Mouse (Mus musculus): ENCODE results near the gene Zic1. TPM values are rescaled to one million over a fixed set of nuclear protein-coding genes. Genes with fewer than 3 reads are reported as not detected.
A peak's percentile ranks its signal among the peaks of the same experiment; 100 is the strongest.

The Zic1 gene
- polyA plus RNA-seq, 1 experiment from 2014 or later = not detected

- H3K36me3 ChIP-seq (ENCODE audit: control insufficient read depth, insufficient read depth, low read length) = no peaks in the 10 kb centered on the region
- no peak overlapping the region for H3K4me3 ChIP-seq (ENCODE audit: low read length)
- no peak for ATAC-seq (ENCODE audit: low read depth)
- H3K9ac ChIP-seq (ENCODE audit: low read length) = no peak overlapping the region
- peaks cover 8% of the 10 kb centered on the region; the same call in 1 of the 2 replicates for H3K4me1 ChIP-seq (replicated peaks; ENCODE audit: control insufficient read depth, insufficient read depth, low read length)
- 3% methylated on average over 8 of the region's 8 CpGs for WGBS
- no peaks in the 10 kb centered on the region for H3K9me3 ChIP-seq (ENCODE audit: control insufficient read depth, low read length)
- H3K27ac ChIP-seq (ENCODE audit: low read length) = no peak overlapping the region
- no peak overlapping the region for H3K4me2 ChIP-seq (ENCODE audit: low read depth, low read length)
- peaks cover 95% of the 10 kb centered on the region for H3K27me3 ChIP-seq (ENCODE audit: control insufficient read depth, insufficient read depth, low read depth, low read length)
Measured at GRCm38 (mm10) chr9:91385561-91386430, 20.2 kb upstream of the Zic1 start.

DNA sequence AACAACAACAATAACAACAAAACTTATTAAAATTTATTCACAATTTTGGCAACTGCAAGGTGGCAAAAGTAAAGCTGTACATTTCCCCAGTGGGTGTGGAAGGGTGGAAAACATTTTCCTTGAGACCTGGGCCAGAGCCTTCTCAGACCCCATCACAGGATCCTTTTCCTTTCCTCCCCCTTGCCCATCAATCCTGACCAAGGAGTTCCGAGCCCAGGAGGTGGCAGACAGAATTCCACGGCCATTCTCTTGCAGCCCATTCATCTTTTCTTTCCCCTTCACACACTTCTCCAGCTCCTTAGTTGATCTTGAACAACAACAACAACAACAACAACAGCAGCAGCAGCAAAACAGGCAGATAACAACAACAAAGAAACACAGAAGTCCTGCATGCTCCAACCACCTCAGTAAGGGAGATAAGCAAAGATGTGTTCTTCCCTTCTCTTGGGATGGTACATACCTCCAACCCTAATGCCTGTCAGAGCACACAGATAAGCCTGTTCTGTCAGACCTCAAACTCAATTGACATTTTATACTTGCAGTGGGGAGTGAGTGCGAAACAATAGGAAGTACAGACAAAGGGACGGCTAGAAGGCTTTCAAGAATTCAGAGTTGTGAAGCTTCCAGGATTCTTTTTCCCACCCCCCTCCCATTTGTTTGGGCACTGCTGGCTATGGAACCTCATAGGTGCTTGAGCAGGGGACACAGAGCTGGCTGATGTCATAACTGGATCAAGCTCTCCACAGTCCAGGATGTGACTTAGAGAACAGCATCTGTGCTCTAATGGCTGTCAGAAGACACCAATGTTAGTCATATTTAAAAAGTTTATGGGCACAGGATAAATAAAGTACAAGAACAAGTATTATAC is 19.3 kb upstream of the Zic1 start:
- Histone ChIP-seq H3K4me2 (ENCODE audit: low read depth, low read length) (no peak overlapping the region), H3K27me3 (ENCODE audit: control insufficient read depth, insufficient read depth, low read depth, low read length) (peaks cover 94% of the 10 kb centered on the region), H3K9me3 (ENCODE audit: control insufficient read depth, low read length) (no peaks in the 10 kb centered on the region), H3K4me1 (replicated peaks; ENCODE audit: control insufficient read depth, insufficient read depth, low read length) (peaks cover 8% of the 10 kb centered on the region; the same call in 1 of the 2 replicates), H3K36me3 (ENCODE audit: control insufficient read depth, insufficient read depth, low read length) (no peaks in the 10 kb centered on the region), H3K27ac (ENCODE audit: low read length) (no peak overlapping the region), H3K4me3 (ENCODE audit: low read length) (no peak overlapping the region), H3K9ac (ENCODE audit: low read length) (no peak overlapping the region)
- no peak for ATAC-seq (ENCODE audit: low read depth)
- WGBS = 8% methylated on average over 4 of the region's 4 CpGs

GRCm38 (mm10) chr9:91384136-91384500 is 18.5 kb upstream of the Zic1 start:
- no peak for ATAC-seq (ENCODE audit: low read depth)
- Histone ChIP-seq H3K36me3 (ENCODE audit: control insufficient read depth, insufficient read depth, low read length) (no peaks in the 10 kb centered on the region), H3K27me3 (ENCODE audit: control insufficient read depth, insufficient read depth, low read depth, low read length) (peaks cover 95% of the 10 kb centered on the region), H3K9me3 (ENCODE audit: control insufficient read depth, low read length) (no peaks in the 10 kb centered on the region), H3K4me3 (ENCODE audit: low read length) (no peak overlapping the region), H3K27ac (ENCODE audit: low read length) (no peak overlapping the region), H3K4me2 (ENCODE audit: low read depth, low read length) (no peak overlapping the region), H3K9ac (ENCODE audit: low read length) (no peak overlapping the region), H3K4me1 (replicated peaks; ENCODE audit: control insufficient read depth, insufficient read depth, low read length) (peaks cover 8% of the 10 kb centered on the region; the same call in 1 of the 2 replicates)
- WGBS = under 1% methylated on average over 30 of the region's 30 CpGs

DNA sequence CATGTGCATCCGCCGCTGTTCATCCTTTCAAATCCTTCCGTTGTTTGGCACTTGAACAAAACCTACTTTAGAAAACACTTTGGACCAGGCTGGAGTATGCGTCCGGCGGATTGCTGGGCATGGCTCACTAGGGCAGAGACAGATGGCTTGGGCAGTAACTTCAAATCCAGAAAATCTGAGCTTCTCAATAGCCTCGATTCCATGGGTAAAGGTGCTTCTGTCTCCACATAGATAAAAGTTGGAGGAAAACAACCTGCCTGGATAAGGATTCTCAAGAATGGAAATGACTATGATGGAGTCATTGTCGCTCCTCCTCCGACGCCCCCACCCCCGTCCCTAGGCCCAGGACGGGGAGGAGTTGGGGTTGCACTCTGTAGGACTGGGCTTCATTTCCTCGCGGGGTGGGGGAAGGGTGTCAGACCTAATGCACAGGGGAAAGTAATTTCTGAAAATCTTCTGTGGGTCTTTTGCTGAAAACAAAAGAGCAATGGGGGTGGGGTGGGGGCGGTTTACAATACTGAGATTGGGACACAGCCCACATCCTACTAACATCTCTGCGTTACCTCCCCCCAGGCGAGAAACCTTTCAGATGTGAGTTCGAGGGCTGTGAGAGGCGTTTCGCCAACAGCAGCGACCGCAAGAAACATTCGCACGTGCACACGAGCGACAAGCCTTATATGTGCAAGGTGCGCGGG is 18.0 kb upstream of the Zic1 start:
- Histone ChIP-seq H3K9ac (ENCODE audit: low read length) (no peak overlapping the region), H3K36me3 (ENCODE audit: control insufficient read depth, insufficient read depth, low read length) (no peaks in the 10 kb centered on the region), H3K27ac (ENCODE audit: low read length) (no peak overlapping the region), H3K4me1 (replicated peaks; ENCODE audit: control insufficient read depth, insufficient read depth, low read length) (peaks cover 8% of the 10 kb centered on the region; the same call in 1 of the 2 replicates), H3K4me3 (ENCODE audit: low read length) (no peak overlapping the region), H3K9me3 (ENCODE audit: control insufficient read depth, low read length) (no peaks in the 10 kb centered on the region), H3K4me2 (ENCODE audit: low read depth, low read length) (no peak overlapping the region), H3K27me3 (ENCODE audit: control insufficient read depth, insufficient read depth, low read depth, low read length) (peaks cover 97% of the 10 kb centered on the region)
- 3% methylated on average over 28 of the region's 28 CpGs for WGBS
- ATAC-seq (ENCODE audit: low read depth) = no peak

GRCm38 (mm10) chr9:91382471-91383255 is 17.1 kb upstream of the Zic1 start:
- no peak overlapping the region for H3K9ac ChIP-seq (ENCODE audit: low read length)
- WGBS = 4% methylated on average over 24 of the region's 24 CpGs

GRCm38 (mm10) chr9:91382111-91382379 is 16.4 kb upstream of the Zic1 start:
- WGBS = 3% methylated on average over 2 of the region's 2 CpGs
- Histone ChIP-seq H3K4me3 (ENCODE audit: low read length) (no peak overlapping the region; the same call in 1 of the 2 replicates), H3K4me2 (ENCODE audit: low read depth, low read length) (peak overlapping the region; percentile 89), H3K4me1 (replicated peaks; ENCODE audit: control insufficient read depth, insufficient read depth, low read length) (peaks cover 8% of the 10 kb centered on the region; the same call in 1 of the 2 replicates), H3K9me3 (ENCODE audit: control insufficient read depth, low read length) (no peaks in the 10 kb centered on the region), H3K9ac (ENCODE audit: low read length) (no peak overlapping the region), H3K27ac (ENCODE audit: low read length) (no peak overlapping the region), H3K36me3 (ENCODE audit: control insufficient read depth, insufficient read depth, low read length) (no peaks in the 10 kb centered on the region), H3K27me3 (ENCODE audit: control insufficient read depth, insufficient read depth, low read depth, low read length) (peaks cover 98% of the 10 kb centered on the region)
- no peak for ATAC-seq (ENCODE audit: low read depth)

More at GRCm38 (mm10) chr9:91382471-91383255, 17.1 kb upstream of the Zic1 start:
- H3K36me3 ChIP-seq (ENCODE audit: control insufficient read depth, insufficient read depth, low read length) = no peaks in the 10 kb centered on the region
- no peak overlapping the region for H3K4me2 ChIP-seq (ENCODE audit: low read depth, low read length)
- ATAC-seq (ENCODE audit: low read depth) = no peak
- peaks cover 8% of the 10 kb centered on the region; the same call in 1 of the 2 replicates for H3K4me1 ChIP-seq (replicated peaks; ENCODE audit: control insufficient read depth, insufficient read depth, low read length)
- no peak overlapping the region for H3K4me3 ChIP-seq (ENCODE audit: low read length)
- no peaks in the 10 kb centered on the region for H3K9me3 ChIP-seq (ENCODE audit: control insufficient read depth, low read length)
- H3K27ac ChIP-seq (ENCODE audit: low read length) = no peak overlapping the region
- peaks cover 98% of the 10 kb centered on the region for H3K27me3 ChIP-seq (ENCODE audit: control insufficient read depth, insufficient read depth, low read depth, low read length)

DNA sequence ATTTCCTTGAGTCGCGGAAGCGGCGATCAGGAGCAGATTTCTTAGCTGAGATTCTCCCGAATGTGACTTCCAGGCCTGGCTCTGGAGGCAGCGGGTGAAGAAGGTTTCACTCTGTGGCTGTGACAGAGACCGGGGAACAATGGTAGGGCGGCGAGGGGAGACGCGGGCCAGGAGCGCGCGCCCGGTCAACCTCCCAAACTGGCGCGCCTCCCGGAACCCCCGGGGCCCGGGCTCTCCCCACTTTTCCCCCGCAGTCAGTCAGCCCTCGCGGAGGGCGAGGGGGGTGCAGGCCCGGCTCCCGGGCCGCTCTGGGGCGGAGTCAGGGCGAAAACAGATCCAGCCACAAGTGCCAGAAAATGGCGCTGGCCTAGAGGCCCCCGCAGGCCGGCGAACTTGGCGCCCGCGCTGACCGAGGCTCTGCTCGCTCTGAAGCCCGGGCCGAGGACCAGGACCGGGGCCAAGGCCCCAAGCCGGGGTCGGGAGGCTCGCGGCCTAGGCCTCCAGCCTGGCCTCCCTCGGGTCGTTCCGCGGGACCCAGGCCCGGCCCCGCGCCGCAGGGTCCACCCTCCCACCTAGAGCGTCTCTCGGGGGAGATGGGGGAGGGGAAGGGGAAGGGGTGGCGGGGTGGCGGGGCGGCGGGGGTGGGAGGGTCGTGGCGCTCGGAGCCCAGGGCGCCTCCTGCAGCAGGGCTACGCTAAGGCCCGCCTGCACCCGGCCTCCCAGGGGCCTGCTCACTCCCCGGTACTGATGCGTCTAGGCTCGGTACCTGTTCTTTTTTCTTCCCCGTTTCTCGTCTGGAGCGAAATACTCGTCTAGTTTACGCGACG is 15.9 kb upstream of the Zic1 start:
- H3K9me3 ChIP-seq (ENCODE audit: control insufficient read depth, low read length) = no peaks in the 10 kb centered on the region
- WGBS = under 1% methylated on average over 39 of the region's 76 CpGs
- peak; percentile 71 for ATAC-seq (ENCODE audit: low read depth)
- H3K9ac ChIP-seq (ENCODE audit: low read length) = peak overlapping the region; percentile 61
- peak overlapping the region; percentile 58 for H3K4me3 ChIP-seq (ENCODE audit: low read length)
- peaks cover 8% of the 10 kb centered on the region; the same call in 1 of the 2 replicates for H3K4me1 ChIP-seq (replicated peaks; ENCODE audit: control insufficient read depth, insufficient read depth, low read length)
- peak overlapping the region; percentile 89 for H3K4me2 ChIP-seq (ENCODE audit: low read depth, low read length)
- no peaks in the 10 kb centered on the region for H3K36me3 ChIP-seq (ENCODE audit: control insufficient read depth, insufficient read depth, low read length)
- H3K27ac ChIP-seq (ENCODE audit: low read length) = no peak overlapping the region
- H3K27me3 ChIP-seq (ENCODE audit: control insufficient read depth, insufficient read depth, low read depth, low read length) = peaks cover 98% of the 10 kb centered on the region

- Histone ChIP-seq H3K36me3 (ENCODE audit: control insufficient read depth, insufficient read depth, low read length) (no peaks in the 10 kb centered on the region), H3K9me3 (ENCODE audit: control insufficient read depth, low read length) (no peaks in the 10 kb centered on the region), H3K4me2 (ENCODE audit: low read depth, low read length) (no peak overlapping the region), H3K4me1 (replicated peaks; ENCODE audit: control insufficient read depth, insufficient read depth, low read length) (peaks cover 8% of the 10 kb centered on the region; the same call in 1 of the 2 replicates), H3K4me3 (ENCODE audit: low read length) (no peak overlapping the region), H3K9ac (ENCODE audit: low read length) (no peak overlapping the region), H3K27ac (ENCODE audit: low read length) (no peak overlapping the region), H3K27me3 (ENCODE audit: control insufficient read depth, insufficient read depth, low read depth, low read length) (peaks cover 98% of the 10 kb centered on the region)
- ATAC-seq (ENCODE audit: low read depth) = no peak
- 2% methylated on average over 9 of the region's 9 CpGs for WGBS
Measured at GRCm38 (mm10) chr9:91380458-91380914, 14.9 kb upstream of the Zic1 start.

All from lung, embryonic 16.5 days (tissue).